Mouse (Mus musculus) layer of hippocampus, adult 9-10 months (tissue): ENCODE measurements around the gene Gm37240.

ENCODE experiments used
- DNase-seq: peaks from one replicate; pipeline ENCODE4 v3.0.0; 2022; ENCODE audit warnings: low spot score

Gene Gm37240

GRCm38 (mm10) chr3:85397816-85398482, 489.4 kb downstream of the Gm37240 start:
- no peak for DNase-seq

- no peak for DNase-seq
Observed at GRCm38 (mm10) chr3:85393395-85393794, 493.9 kb downstream of the Gm37240 start.

GRCm38 (mm10) chr3:85391756-85392155, 495.6 kb downstream of the Gm37240 start:
- DNase-seq: no peak

- DNase-seq: no peak
Observed at GRCm38 (mm10) chr3:85391111-85391510, 496.2 kb downstream of the Gm37240 start.

- no peak for DNase-seq
Observed at GRCm38 (mm10) chr3:85385371-85385770, 501.9 kb downstream of the Gm37240 start.

GRCm38 (mm10) chr3:85383330-85383729, 504.0 kb downstream of the Gm37240 start:
- no peak for DNase-seq

GRCm38 (mm10) chr3:85378703-85379395, 508.5 kb downstream of the Gm37240 start:
- no peak for DNase-seq

- DNase-seq: no peak
Observed at GRCm38 (mm10) chr3:85377946-85378702, 509.2 kb downstream of the Gm37240 start.

- DNase-seq: no peak
Observed at GRCm38 (mm10) chr3:85377505-85377904, 509.8 kb downstream of the Gm37240 start.

GRCm38 (mm10) chr3:85376541-85376940, 510.8 kb downstream of the Gm37240 start:
- DNase-seq: no peak

- no peak for DNase-seq
Observed at GRCm38 (mm10) chr3:85373039-85373438, 514.3 kb downstream of the Gm37240 start.

- DNase-seq: no peak
Observed at GRCm38 (mm10) chr3:85369847-85370246, 517.5 kb downstream of the Gm37240 start.

GRCm38 (mm10) chr3:85369157-85369556, 518.2 kb downstream of the Gm37240 start:
- no peak for DNase-seq

- peak; percentile 59 for DNase-seq
Observed at GRCm38 (mm10) chr3:85368354-85369120, 518.8 kb downstream of the Gm37240 start.

- DNase-seq: no peak
Observed at GRCm38 (mm10) chr3:85364591-85365343, 522.6 kb downstream of the Gm37240 start.

GRCm38 (mm10) chr3:85362883-85363282, 524.4 kb downstream of the Gm37240 start:
- DNase-seq: no peak

- no peak for DNase-seq
Observed at GRCm38 (mm10) chr3:85356373-85356772, 530.9 kb downstream of the Gm37240 start.

GRCm38 (mm10) chr3:85348021-85348420, 539.3 kb downstream of the Gm37240 start:
- no peak for DNase-seq

GRCm38 (mm10) chr3:85341103-85341860, 546.0 kb downstream of the Gm37240 start:
- no peak for DNase-seq

GRCm38 (mm10) chr3:85340491-85340890, 546.8 kb downstream of the Gm37240 start:
- no peak for DNase-seq

- no peak for DNase-seq
Observed at GRCm38 (mm10) chr3:85339926-85340325, 547.4 kb downstream of the Gm37240 start.
